Mouse (Mus musculus): ENCODE data around the gene Sbno2.

The Sbno2 gene

GRCm38 (mm10) chr10:80105460-80105859 lies at the start of gene Sbno2:
Gene Sbno2 (minus strand): TSS chr10:80105571.
- DNase-seq: no peak

DNA sequence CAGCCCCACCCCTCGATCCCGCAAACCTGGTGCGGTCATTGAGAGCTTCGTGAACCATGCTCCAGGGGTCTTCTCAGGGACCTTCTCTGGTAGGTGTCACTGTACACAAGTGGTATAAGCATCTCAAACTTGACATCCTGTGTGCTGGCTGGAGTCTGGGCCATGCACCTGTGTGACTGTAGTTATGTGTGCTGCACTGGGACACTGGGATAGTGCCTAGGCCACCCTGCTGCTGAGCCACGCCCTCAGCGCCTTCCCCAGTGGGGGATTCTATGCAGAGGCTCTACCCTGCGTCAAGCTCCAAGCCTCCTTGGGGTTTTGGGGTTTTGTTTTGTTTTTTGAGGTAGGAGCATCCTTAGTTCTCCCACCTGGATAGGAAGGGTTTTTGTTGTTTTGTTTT lies 49.0 kb upstream of the Sbno2 start:
- no peak for DNase-seq

- DNase-seq: peak; percentile 58
These were observed 48.3 kb upstream of the Sbno2 start for GRCm38 (mm10) chr10:80153713-80154112.

- DNase-seq: peak; percentile 89
These were observed 47.5 kb upstream of the Sbno2 start for GRCm38 (mm10) chr10:80152873-80153260.

GRCm38 (mm10) chr10:80152071-80152872 lies 46.9 kb upstream of the Sbno2 start:
- peak; percentile 87 for DNase-seq

- peak; percentile 88 for DNase-seq
These were observed 46.1 kb upstream of the Sbno2 start for GRCm38 (mm10) chr10:80151211-80152034.

DNA sequence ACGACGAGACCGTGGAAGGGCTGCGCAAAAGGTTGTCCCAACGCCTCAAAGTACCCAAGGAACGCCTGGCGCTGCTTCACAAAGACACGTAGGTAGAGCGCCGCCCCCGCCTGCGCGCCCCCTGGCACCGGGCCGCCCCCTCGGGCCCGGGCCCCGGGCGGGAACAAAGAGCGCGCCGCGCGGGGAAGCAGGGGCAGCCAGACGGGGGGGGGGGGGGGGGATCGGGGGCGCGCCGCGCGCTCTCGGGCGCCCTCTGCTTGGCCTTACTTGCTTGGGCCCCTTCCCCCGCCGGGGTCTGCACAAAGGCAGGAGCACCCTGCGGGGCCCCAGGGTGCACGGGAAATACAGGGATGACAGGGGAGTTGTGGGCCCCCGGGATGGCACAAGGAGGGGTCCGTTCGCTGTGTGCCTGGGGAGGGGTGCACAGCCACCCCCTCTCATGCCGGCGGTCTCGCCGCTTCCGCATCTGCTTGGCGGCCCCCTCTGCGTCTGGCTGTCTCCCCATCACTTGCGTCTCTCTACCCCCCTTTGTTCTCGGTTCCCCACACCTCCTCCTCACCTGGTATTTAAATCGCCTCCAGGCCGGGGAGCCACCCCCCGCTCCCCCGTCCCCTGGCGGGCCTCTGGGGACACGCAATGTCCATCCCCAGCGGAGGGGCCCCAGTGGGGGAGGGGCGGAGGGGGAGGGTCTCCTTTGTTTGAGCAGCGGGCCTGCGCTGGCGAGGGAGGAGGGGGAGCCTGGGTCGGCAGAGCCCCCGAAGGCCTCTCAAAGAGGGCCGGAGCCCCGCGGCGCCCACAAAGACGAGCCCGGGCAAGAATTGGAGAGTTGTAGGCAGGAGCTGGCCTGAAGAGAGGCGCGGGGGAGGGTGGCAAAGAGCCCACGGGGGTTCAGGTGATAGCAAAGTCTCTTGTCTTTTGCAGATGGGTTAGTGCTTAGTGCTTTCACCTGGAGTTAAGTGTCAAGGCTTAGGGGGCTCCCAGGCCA lies 45.1 kb upstream of the Sbno2 start:
- DNase-seq: peak; percentile 72

GRCm38 (mm10) chr10:80149291-80150225 lies 44.2 kb upstream of the Sbno2 start:
- peak; percentile 99 for DNase-seq

- DNase-seq: peak; percentile 96
These were observed 43.4 kb upstream of the Sbno2 start for GRCm38 (mm10) chr10:80148610-80149290.

- peak; percentile 93 for DNase-seq
These were observed 42.6 kb upstream of the Sbno2 start, which contains the start of gene Midn for GRCm38 (mm10) chr10:80147719-80148601. Gene Midn (plus strand): TSS chr10:80148272.

- DNase-seq: no peak
These were observed 41.9 kb upstream of the Sbno2 start for GRCm38 (mm10) chr10:80147146-80147718.

DNA sequence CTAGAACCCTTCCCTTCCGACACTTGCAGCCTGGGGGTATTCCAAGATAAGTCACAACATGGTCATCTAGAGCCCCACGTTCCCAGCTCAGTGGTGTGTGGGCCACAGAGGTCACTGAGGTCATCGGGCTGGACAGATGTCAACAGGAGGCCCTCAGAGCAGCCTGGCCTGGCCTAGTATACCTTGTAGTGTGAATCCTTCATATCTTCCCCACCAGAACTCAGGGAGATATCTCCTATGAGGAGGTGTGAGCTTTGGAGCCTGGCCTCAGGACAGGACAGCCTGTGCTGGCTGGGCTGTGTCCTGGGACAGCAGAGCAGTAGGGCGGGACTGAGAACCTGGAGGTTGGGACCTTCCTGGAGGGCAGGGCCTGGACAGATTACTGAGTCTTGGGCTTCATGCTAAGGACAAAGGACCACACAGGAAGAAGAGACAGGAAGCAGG lies 41.2 kb upstream of the Sbno2 start:
- DNase-seq: peak; percentile 56

DNA sequence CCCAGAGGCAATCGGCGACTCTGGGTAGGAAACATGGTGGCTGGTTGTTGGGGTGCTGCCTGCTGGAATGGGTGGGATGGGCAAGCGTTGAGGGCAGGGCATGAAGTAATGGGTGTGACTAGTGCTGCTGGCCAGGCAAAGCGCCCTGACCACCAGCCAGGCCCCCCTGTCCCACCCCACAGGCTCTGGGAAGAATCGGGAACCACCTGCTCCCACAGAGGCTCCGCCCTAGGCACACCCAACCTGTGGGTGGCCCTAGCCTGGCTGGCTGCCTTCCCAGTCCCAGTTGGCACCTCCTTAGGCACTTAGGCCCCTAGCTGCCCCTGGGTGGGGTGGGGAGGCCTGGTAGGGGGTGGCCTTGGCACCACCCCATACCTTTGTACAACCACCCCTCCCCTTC lies 40.5 kb upstream of the Sbno2 start:
- peak; percentile 78 for DNase-seq

- DNase-seq: peak; percentile 78
These were observed 39.8 kb upstream of the Sbno2 start for GRCm38 (mm10) chr10:80144864-80145838.

DNA sequence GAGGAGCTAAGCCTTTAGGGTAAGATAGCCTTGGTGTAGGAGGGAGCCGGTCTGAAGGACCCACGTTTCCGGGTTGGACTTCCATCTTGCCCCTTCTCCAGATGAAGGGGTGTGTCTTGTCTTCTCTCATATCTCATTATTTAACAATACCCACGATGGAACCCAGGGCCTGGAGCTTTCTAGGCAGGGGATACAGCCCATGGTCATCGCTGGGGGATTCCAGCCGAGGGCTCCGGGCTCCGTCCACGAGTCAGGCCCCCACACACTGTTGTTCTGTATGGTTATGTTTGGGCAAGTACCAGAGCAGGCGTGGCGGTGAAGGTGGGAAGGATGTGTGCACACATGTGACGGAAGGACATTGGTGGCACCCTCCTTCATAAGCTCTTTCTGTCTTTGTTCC lies 38.8 kb upstream of the Sbno2 start:
- no peak for DNase-seq

DNA sequence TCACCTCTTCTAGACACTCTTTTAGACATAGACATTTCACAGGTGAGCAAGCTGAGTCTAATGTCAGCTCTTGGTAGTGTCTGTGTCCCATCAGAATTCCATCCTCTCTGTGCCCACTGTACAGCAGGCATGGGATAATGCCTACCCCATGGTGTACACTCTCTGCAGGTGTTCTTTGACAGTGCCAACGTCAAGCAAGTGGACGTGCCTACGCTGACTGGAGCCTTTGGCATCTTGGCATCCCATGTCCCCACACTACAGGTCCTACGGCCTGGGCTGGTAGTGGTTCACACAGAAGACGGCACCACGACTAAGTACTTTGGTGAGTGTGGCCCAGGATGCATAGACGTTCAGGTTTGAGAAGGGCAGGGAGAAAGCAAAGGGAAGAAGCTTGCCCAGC lies 38.3 kb upstream of the Sbno2 start:
- DNase-seq: no peak

- peak; percentile 73 for DNase-seq
These were observed 37.2 kb upstream of the Sbno2 start for GRCm38 (mm10) chr10:80142530-80142925.

Measured in kidney, postnatal 14 days (tissue).